Mouse (Mus musculus): ENCODE measurements around the gene Olfr658. TPM values are rescaled to one million over a fixed set of nuclear protein-coding genes. Genes with fewer than 3 reads are reported as not detected.

Olfr658 gene
- 0.04 TPM in 2 replicates for polyA plus RNA-seq (2012; rRNA removed)

DNA sequence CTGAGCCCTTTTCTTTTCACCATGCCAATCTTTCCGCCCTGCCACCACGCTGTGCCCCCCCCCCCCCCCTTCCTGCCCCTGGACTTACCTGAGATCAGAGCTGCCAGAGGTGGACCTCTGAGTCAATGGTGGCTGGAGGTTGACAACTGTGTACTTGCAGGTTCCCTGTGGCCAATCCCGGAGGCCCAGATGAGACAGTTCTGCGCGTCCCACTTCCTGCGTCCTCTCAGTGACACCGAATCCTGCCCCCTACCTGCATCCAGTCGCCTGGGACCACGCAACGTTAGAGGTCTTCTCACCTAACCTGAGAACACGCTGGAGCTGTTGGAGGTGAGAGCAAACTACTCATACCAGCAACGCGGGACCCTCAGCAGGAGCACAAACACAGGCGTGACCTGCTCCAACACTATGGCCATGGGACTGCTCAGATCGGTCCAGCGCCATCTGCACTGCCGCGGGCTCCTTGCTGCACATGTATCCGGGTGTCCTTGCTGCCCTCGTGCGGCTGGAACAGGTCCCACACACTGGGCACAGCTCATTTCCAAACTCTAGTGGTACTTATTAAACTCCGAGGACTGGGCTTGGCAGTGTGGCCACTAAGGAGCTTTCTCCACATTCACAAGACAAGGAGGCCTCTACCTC lies at the start of gene Olfr658:
TSS of gene Olfr658 (minus strand) at position 465 of the 642 bp plus-strand sequence.
- no peaks in the 10 kb centered on the region for H3K4me1 ChIP-seq (ENCODE audit: control insufficient read depth, insufficient read depth, low read length)
- H3K4me3 ChIP-seq (ENCODE audit: insufficient read depth, low read length) = peak within 1 kb of the TSS; percentile 20; the same call in 1 of the 2 replicates
- peak; percentile 27; the same call in 1 of the 2 replicates for TF ChIP-seq CTCF (IDR thresholded peaks at IDR 0.05; ENCODE audit: extremely low read depth, insufficient read depth, low read length)
- no peak for TF ChIP-seq POLR2A (IDR thresholded peaks at IDR 0.05; ENCODE audit: extremely low read depth, insufficient read depth, low read length)
- no peak within 1 kb of the TSS for H3K27ac ChIP-seq (ENCODE audit: insufficient read depth, low read length)

DNA sequence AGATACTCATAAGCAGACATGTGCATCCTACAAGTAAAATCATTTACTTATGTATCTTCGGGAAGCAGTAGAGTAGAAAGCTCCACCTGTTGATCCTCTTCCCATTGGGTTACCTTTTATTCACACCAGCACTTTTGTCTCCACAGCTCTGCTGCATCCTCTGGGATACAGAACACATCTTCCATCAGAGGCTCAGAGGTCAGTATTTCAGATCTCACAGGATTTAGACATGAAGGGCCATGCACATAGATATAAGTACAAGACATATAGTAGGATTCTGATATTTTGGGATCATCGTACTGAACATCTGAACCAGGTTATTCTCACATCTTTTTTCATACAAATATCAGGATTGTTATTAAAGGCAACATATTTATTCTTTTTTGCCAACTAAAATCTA lies 39.1 kb upstream of the Olfr658 start, which contains the start of gene Olfr661:
TSS of gene Olfr661 (plus strand) at position 301 of the 400 bp plus-strand sequence.
- TF ChIP-seq CTCF (IDR thresholded peaks at IDR 0.05; ENCODE audit: extremely low read depth, insufficient read depth, low read length) (no peak), POLR2A (IDR thresholded peaks at IDR 0.05; ENCODE audit: extremely low read depth, insufficient read depth, low read length) (no peak)
- no peak within 1 kb of the TSS for H3K4me3 ChIP-seq (ENCODE audit: insufficient read depth, low read length)
- H3K27ac ChIP-seq (ENCODE audit: insufficient read depth, low read length) = no peak within 1 kb of the TSS
- H3K4me1 ChIP-seq (ENCODE audit: control insufficient read depth, insufficient read depth, low read length) = no peaks in the 10 kb centered on the region

DNA sequence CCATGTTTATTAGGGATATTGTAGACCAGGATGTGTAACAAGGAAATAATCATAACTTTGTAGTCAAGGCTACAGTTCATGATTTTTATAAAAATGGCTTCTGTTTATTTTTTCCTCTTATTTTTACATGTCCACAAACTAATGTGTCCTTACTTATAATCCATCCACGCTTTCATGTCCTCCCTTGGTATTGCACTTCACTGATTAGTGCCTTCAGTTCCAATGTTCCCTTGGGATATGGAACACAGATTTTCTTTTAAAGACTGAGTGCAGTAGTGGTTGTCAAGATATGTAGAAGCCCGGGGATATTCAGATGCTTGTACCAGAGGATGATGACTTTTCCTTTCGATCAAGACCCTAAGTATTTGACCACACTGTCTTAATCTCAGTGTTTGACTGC lies 19.3 kb upstream of the Olfr658 start, which contains the start of gene Olfr659:
TSS of gene Olfr659 (plus strand) at position 301 of the 400 bp plus-strand sequence.
- Histone ChIP-seq H3K4me1 (ENCODE audit: control insufficient read depth, insufficient read depth, low read length) (no peaks in the 10 kb centered on the region), H3K4me3 (ENCODE audit: insufficient read depth, low read length) (no peak within 1 kb of the TSS), H3K27ac (ENCODE audit: insufficient read depth, low read length) (no peak within 1 kb of the TSS)
- TF ChIP-seq POLR2A (IDR thresholded peaks at IDR 0.05; ENCODE audit: extremely low read depth, insufficient read depth, low read length) (no peak), CTCF (IDR thresholded peaks at IDR 0.05; ENCODE audit: extremely low read depth, insufficient read depth, low read length) (no peak)

DNA sequence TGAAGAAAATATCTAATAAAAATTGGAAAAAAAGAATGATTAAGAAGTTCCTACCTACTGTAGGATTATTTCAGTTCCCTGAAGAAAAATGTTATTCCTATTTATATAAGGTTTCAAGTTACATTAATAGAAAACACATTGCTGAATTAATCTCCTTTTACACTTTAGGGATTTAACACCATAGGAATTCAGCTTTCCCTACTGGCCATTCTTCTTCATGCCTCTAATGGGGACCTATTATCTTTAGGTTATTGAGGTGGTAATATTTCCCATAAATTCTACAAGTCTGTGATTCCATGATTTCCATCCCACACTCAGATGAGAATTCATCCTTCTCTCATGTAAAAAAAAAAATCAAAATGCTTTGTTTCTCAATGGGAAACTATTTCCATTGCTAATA lies 22.6 kb downstream of the Olfr658 start, which contains the start of gene Olfr657:
TSS of gene Olfr657 (plus strand) at position 301 of the 400 bp plus-strand sequence.
- TF ChIP-seq POLR2A (IDR thresholded peaks at IDR 0.05; ENCODE audit: extremely low read depth, insufficient read depth, low read length) = no peak
- no peak for TF ChIP-seq CTCF (IDR thresholded peaks at IDR 0.05; ENCODE audit: extremely low read depth, insufficient read depth, low read length)
- Histone ChIP-seq H3K27ac (ENCODE audit: insufficient read depth, low read length) (no peak within 1 kb of the TSS), H3K4me3 (ENCODE audit: insufficient read depth, low read length) (no peak within 1 kb of the TSS), H3K4me1 (ENCODE audit: control insufficient read depth, insufficient read depth, low read length) (no peaks in the 10 kb centered on the region)

DNA sequence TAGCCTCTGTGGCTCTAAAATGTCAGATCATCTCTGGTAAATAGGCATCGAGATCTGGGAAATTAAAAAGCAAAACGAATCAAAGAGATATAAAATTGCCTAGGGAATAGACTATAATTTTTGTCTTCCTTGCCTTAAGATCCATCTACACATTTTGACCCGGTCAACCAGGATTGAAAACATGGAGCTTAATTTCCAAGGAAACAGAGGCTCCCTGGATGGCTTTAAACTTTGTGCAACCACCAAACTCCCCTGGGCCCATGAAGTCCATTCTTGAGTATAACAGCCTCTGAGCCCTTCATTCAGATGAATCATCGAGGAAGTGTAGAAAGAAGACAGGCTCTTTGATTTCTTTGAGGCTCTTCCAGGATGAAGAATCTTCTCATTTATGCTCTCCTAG lies 33.5 kb downstream of the Olfr658 start, which contains the start of gene Olfr656:
TSS of gene Olfr656 (plus strand) at position 301 of the 400 bp plus-strand sequence.
- Histone ChIP-seq H3K4me1 (ENCODE audit: control insufficient read depth, insufficient read depth, low read length) (no peaks in the 10 kb centered on the region), H3K4me3 (ENCODE audit: insufficient read depth, low read length) (no peak within 1 kb of the TSS), H3K27ac (ENCODE audit: insufficient read depth, low read length) (no peak within 1 kb of the TSS)
- TF ChIP-seq POLR2A (IDR thresholded peaks at IDR 0.05; ENCODE audit: extremely low read depth, insufficient read depth, low read length) = no peak
- TF ChIP-seq CTCF (IDR thresholded peaks at IDR 0.05; ENCODE audit: extremely low read depth, insufficient read depth, low read length) = no peak

DNA sequence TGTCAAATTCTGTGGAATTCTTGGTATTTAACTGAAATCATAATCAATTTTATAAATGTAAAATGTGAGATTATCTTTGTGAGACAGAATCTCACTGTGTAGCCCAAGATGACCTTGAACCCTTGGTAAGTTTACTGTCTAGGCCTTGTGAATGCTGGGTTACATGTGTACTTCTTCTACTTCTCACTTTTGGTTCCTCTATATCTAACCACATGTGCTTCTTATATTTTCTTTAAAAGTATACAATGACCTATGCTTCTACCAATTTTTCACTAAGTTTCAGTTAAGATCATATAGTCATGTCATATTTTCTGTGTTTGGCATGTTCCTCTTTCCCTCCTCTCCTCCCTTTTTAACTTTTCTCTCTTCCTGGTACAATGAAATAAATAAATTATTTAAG lies 42.4 kb downstream of the Olfr658 start:
- H3K4me1 ChIP-seq (ENCODE audit: control insufficient read depth, insufficient read depth, low read length) = no peaks in the 10 kb centered on the region
- no peak for TF ChIP-seq CTCF (IDR thresholded peaks at IDR 0.05; ENCODE audit: extremely low read depth, insufficient read depth, low read length)
- no peak overlapping the region for H3K27ac ChIP-seq (ENCODE audit: insufficient read depth, low read length)
- H3K4me3 ChIP-seq (ENCODE audit: insufficient read depth, low read length) = no peak overlapping the region

DNA sequence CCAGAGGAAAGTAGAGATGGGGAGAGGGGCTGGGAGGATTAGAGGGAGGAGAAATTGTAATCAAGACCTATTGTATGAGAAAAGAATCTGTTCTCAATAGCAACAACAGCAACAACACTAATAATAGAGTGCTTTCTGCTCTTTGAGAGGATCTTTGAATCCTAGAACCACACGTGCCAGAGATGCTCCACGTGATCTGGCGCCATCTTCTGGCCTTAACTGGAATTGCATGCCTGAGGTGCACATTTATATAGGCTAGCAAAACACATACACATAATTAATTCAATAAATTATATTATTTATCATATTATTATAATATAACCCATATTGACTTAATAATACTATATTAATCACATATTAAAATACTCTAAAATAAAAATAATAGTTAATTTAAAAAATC lies 43.9 kb downstream of the Olfr658 start:
- Histone ChIP-seq H3K4me3 (ENCODE audit: insufficient read depth, low read length) (no peak overlapping the region), H3K27ac (ENCODE audit: insufficient read depth, low read length) (no peak overlapping the region), H3K4me1 (ENCODE audit: control insufficient read depth, insufficient read depth, low read length) (no peaks in the 10 kb centered on the region)
- TF ChIP-seq CTCF (IDR thresholded peaks at IDR 0.05; ENCODE audit: extremely low read depth, insufficient read depth, low read length) (peak; percentile 21; the same call in 1 of the 2 replicates), POLR2A (IDR thresholded peaks at IDR 0.05; ENCODE audit: extremely low read depth, insufficient read depth, low read length) (no peak)

DNA sequence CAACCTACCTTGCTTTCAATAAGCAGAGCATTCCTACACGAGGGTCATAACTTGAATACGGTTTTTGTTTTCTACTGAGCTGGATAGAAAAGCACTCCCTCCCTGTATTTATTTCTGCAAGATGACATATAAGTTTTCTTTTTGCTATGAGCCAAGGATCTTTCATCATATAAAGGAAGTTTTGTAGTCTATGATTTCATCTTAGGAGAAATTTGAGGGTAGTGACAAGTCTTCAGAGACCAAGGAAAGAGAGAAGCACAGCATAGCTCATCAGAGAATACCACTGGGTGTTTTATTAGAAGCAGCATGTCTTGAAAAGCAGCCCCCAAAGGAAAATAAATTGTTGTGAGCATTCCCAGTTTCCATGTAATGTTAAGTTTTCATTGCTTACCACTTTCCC lies 45.4 kb downstream of the Olfr658 start, which contains the start of gene Olfr655:
TSS of gene Olfr655 (minus strand) at position 101 of the 400 bp plus-strand sequence.
- H3K4me1 ChIP-seq (ENCODE audit: control insufficient read depth, insufficient read depth, low read length) = no peaks in the 10 kb centered on the region
- no peak within 1 kb of the TSS for H3K27ac ChIP-seq (ENCODE audit: insufficient read depth, low read length)
- no peak within 1 kb of the TSS for H3K4me3 ChIP-seq (ENCODE audit: insufficient read depth, low read length)
- TF ChIP-seq CTCF (IDR thresholded peaks at IDR 0.05; ENCODE audit: extremely low read depth, insufficient read depth, low read length) = no peak
- TF ChIP-seq POLR2A (IDR thresholded peaks at IDR 0.05; ENCODE audit: extremely low read depth, insufficient read depth, low read length) = no peak

Other genes with a start within 250 kb of the Olfr658 start
- 0.11 and 0.17 TPM in 2 replicates for gene Trim30c, start 246.5 kb downstream of the Olfr658 start, polyA plus RNA-seq (2012; rRNA removed)
- gene Trim30a, start 182.1 kb downstream of the Olfr658 start, polyA plus RNA-seq (2012; rRNA removed) = 2.0 and 2.6 TPM in 2 replicates
- 1.3 and 1.5 TPM in 2 replicates for gene Trim30d, start 139.5 kb downstream of the Olfr658 start, polyA plus RNA-seq (2012; rRNA removed)
- gene Olfr651, start 97.2 kb downstream of the Olfr658 start, polyA plus RNA-seq (2012; rRNA removed) = not detected in 2 replicates
- gene Olfr652, start 86.4 kb downstream of the Olfr658 start, polyA plus RNA-seq (2012; rRNA removed) = not detected in 2 replicates
- gene Olfr653, start 70.0 kb downstream of the Olfr658 start, polyA plus RNA-seq (2012; rRNA removed) = not detected in 2 replicates
- gene Olfr654, start 60.3 kb downstream of the Olfr658 start, polyA plus RNA-seq (2012; rRNA removed) = not detected in 2 replicates
- not detected in 2 replicates for gene Olfr655, start 45.5 kb downstream of the Olfr658 start, polyA plus RNA-seq (2012; rRNA removed)
- not detected in 2 replicates for gene Olfr656, start 33.4 kb downstream of the Olfr658 start, polyA plus RNA-seq (2012; rRNA removed)
- not detected in 2 replicates for gene Olfr657, start 22.5 kb downstream of the Olfr658 start, polyA plus RNA-seq (2012; rRNA removed)
- gene Olfr659, start 19.4 kb upstream of the Olfr658 start, polyA plus RNA-seq (2012; rRNA removed) = not detected in 2 replicates
- not detected in 2 replicates for gene Olfr661, start 39.2 kb upstream of the Olfr658 start, polyA plus RNA-seq (2012; rRNA removed)
- not detected in 2 replicates for gene Usp17le, start 130.2 kb upstream of the Olfr658 start, polyA plus RNA-seq (2012; rRNA removed)
- not detected in 2 replicates for gene Usp17lb, start 195.3 kb upstream of the Olfr658 start, polyA plus RNA-seq (2012; rRNA removed)
- gene Usp17la, start 209.7 kb upstream of the Olfr658 start, polyA plus RNA-seq (2012; rRNA removed) = not detected in 2 replicates
- not detected in 2 replicates for gene Olfr665, start 230.7 kb upstream of the Olfr658 start, polyA plus RNA-seq (2012; rRNA removed)
- not detected in 2 replicates for gene Olfr666, start 248.6 kb upstream of the Olfr658 start, polyA plus RNA-seq (2012; rRNA removed)

Data from cortical plate, adult 2 months (tissue).